Mouse (Mus musculus): ENCODE data around the gene Abca2. TPM values are rescaled to one million over a fixed set of nuclear protein-coding genes. Genes with fewer than 3 reads are reported as not detected.

Gene Abca2
- polyA plus RNA-seq, 1 experiment from 2014 or later, result 3.8 TPM

GRCm38 (mm10) chr2:25429435-25430180 lies 1.1 kb downstream of the Abca2 start:
- no peak for ATAC-seq (ENCODE audit: low FRiP score, low read depth)
- 73% methylated on average over 5 of the region's 5 CpGs for WGBS

GRCm38 (mm10) chr2:25430395-25431233 lies 2.1 kb downstream of the Abca2 start:
- Histone ChIP-seq H3K36me3 (peaks cover 4% of the 10 kb centered on the region; the same call in 1 of the 2 replicates), H3K4me2 (replicated peaks) (no peak overlapping the region), H3K4me3 (no peak overlapping the region), H3K4me1 (peaks cover 8% of the 10 kb centered on the region; the same call in 1 of the 2 replicates), H3K27ac (no peak overlapping the region), H3K9ac (no peak overlapping the region), H3K27me3 (peaks cover 38% of the 10 kb centered on the region), H3K9me3 (no peaks in the 10 kb centered on the region)
- no peak for ATAC-seq (ENCODE audit: low FRiP score, low read depth)
- WGBS, result 76% methylated on average over 17 of the region's 17 CpGs

More at GRCm38 (mm10) chr2:25429435-25430180, 1.1 kb downstream of the Abca2 start:
- peaks cover 8% of the 10 kb centered on the region; the same call in 1 of the 2 replicates for H3K4me1 ChIP-seq
- peak overlapping the region; percentile 90 for H3K4me2 ChIP-seq (replicated peaks)
- H3K9me3 ChIP-seq, result no peaks in the 10 kb centered on the region
- H3K4me3 ChIP-seq, result peak overlapping the region; percentile 71
- no peak overlapping the region for H3K27ac ChIP-seq
- peaks cover 48% of the 10 kb centered on the region for H3K27me3 ChIP-seq
- peak overlapping the region; percentile 77; the same call in 1 of the 2 replicates for H3K9ac ChIP-seq
- H3K36me3 ChIP-seq, result no peaks in the 10 kb centered on the region

- H3K27me3 ChIP-seq, result peaks cover 31% of the 10 kb centered on the region
- H3K4me1 ChIP-seq, result peaks cover 8% of the 10 kb centered on the region; the same call in 1 of the 2 replicates
- 62% methylated on average over 6 of the region's 6 CpGs for WGBS
Observed at GRCm38 (mm10) chr2:25431308-25431855, 2.9 kb downstream of the Abca2 start.

GRCm38 (mm10) chr2:25432326-25433098 lies 4.0 kb downstream of the Abca2 start:
- Histone ChIP-seq H3K9me3 (no peaks in the 10 kb centered on the region), H3K27me3 (peaks cover 27% of the 10 kb centered on the region), H3K27ac (no peak overlapping the region), H3K4me3 (no peak overlapping the region), H3K4me1 (peaks cover 8% of the 10 kb centered on the region; the same call in 1 of the 2 replicates), H3K4me2 (replicated peaks) (no peak overlapping the region), H3K36me3 (peaks cover 8% of the 10 kb centered on the region), H3K9ac (no peak overlapping the region)
- WGBS, result 63% methylated on average over 11 of the region's 11 CpGs
- ATAC-seq (ENCODE audit: low FRiP score, low read depth), result no peak

More at GRCm38 (mm10) chr2:25431308-25431855, 2.9 kb downstream of the Abca2 start:
- Histone ChIP-seq H3K27ac (no peak overlapping the region), H3K36me3 (peaks cover 6% of the 10 kb centered on the region; the same call in 1 of the 2 replicates), H3K4me2 (replicated peaks) (no peak overlapping the region), H3K4me3 (no peak overlapping the region), H3K9me3 (no peaks in the 10 kb centered on the region), H3K9ac (no peak overlapping the region)
- ATAC-seq (ENCODE audit: low FRiP score, low read depth), result no peak

- Histone ChIP-seq H3K9ac (no peak overlapping the region), H3K27me3 (peaks cover 27% of the 10 kb centered on the region), H3K9me3 (no peaks in the 10 kb centered on the region), H3K4me3 (no peak overlapping the region), H3K36me3 (peaks cover 13% of the 10 kb centered on the region), H3K4me1 (peaks cover 8% of the 10 kb centered on the region; the same call in 1 of the 2 replicates), H3K27ac (no peak overlapping the region), H3K4me2 (replicated peaks) (no peak overlapping the region)
- no peak for ATAC-seq (ENCODE audit: low FRiP score, low read depth)
- WGBS, result 76% methylated on average over 17 of the region's 17 CpGs
Observed at GRCm38 (mm10) chr2:25433101-25433500, 4.6 kb downstream of the Abca2 start.

GRCm38 (mm10) chr2:25434292-25434691 lies 5.8 kb downstream of the Abca2 start:
- Histone ChIP-seq H3K27me3 (peaks cover 23% of the 10 kb centered on the region), H3K36me3 (peaks cover 22% of the 10 kb centered on the region), H3K4me2 (replicated peaks) (no peak overlapping the region), H3K4me3 (no peak overlapping the region), H3K4me1 (peaks cover 3% of the 10 kb centered on the region; the same call in 1 of the 2 replicates), H3K9me3 (no peaks in the 10 kb centered on the region), H3K27ac (no peak overlapping the region), H3K9ac (0 out of 2 replicates have a peak overlapping the region, but pooled peaks have one; percentile 1)
- WGBS, result 83% methylated on average over 8 of the region's 8 CpGs
- ATAC-seq (ENCODE audit: low FRiP score, low read depth), result no peak

GRCm38 (mm10) chr2:25436286-25436820 lies 7.8 kb downstream of the Abca2 start:
- Histone ChIP-seq H3K27ac (no peak overlapping the region), H3K4me3 (no peak overlapping the region), H3K9ac (no peak overlapping the region), H3K9me3 (no peaks in the 10 kb centered on the region), H3K27me3 (peaks cover 4% of the 10 kb centered on the region; the same call in 1 of the 2 replicates), H3K4me2 (replicated peaks) (no peak overlapping the region), H3K36me3 (peaks cover 35% of the 10 kb centered on the region), H3K4me1 (no peaks in the 10 kb centered on the region)
- ATAC-seq (ENCODE audit: low FRiP score, low read depth), result no peak
- WGBS, result 93% methylated on average over 10 of the region's 10 CpGs

- Histone ChIP-seq H3K36me3 (peaks cover 53% of the 10 kb centered on the region), H3K4me3 (no peak overlapping the region), H3K9ac (no peak overlapping the region), H3K27me3 (no peaks in the 10 kb centered on the region), H3K4me2 (replicated peaks) (no peak overlapping the region), H3K4me1 (no peaks in the 10 kb centered on the region), H3K27ac (no peak overlapping the region), H3K9me3 (no peaks in the 10 kb centered on the region)
- WGBS, result 87% methylated on average over 20 of the region's 20 CpGs
- ATAC-seq (ENCODE audit: low FRiP score, low read depth), result no peak
Observed at GRCm38 (mm10) chr2:25441067-25441466, 12.6 kb downstream of the Abca2 start.

- Histone ChIP-seq H3K27ac (no peak overlapping the region), H3K4me2 (replicated peaks) (no peak overlapping the region), H3K9me3 (no peaks in the 10 kb centered on the region), H3K4me1 (no peaks in the 10 kb centered on the region), H3K4me3 (no peak overlapping the region), H3K36me3 (peaks cover 57% of the 10 kb centered on the region), H3K27me3 (no peaks in the 10 kb centered on the region), H3K9ac (no peak overlapping the region)
- 90% methylated on average over 14 of the region's 14 CpGs for WGBS
- no peak for ATAC-seq (ENCODE audit: low FRiP score, low read depth)
Observed at GRCm38 (mm10) chr2:25442682-25443081, 14.2 kb downstream of the Abca2 start.

GRCm38 (mm10) chr2:25450853-25451647 lies 22.5 kb downstream of the Abca2 start:
- H3K4me1 ChIP-seq, result no peaks in the 10 kb centered on the region
- 83% methylated on average over 8 of the region's 8 CpGs for WGBS
- H3K9me3 ChIP-seq, result no peaks in the 10 kb centered on the region
- ATAC-seq (ENCODE audit: low FRiP score, low read depth), result no peak
- peaks cover 11% of the 10 kb centered on the region for H3K36me3 ChIP-seq
- no peak overlapping the region for H3K4me2 ChIP-seq (replicated peaks)
- no peaks in the 10 kb centered on the region for H3K27me3 ChIP-seq
- no peak overlapping the region for H3K27ac ChIP-seq
- H3K4me3 ChIP-seq, result no peak overlapping the region
- no peak overlapping the region for H3K9ac ChIP-seq

Measured in limb, embryonic 13.5 days (tissue).